Mouse (Mus musculus): Measurements from ENCODE around the gene Zfp276.

GRCm38 (mm10) chr8:123231742-123232141 is 22.3 kb upstream of the Zfp276 start:
- TF ChIP-seq E2F4 (IDR thresholded peaks at IDR 0.05; ENCODE audit: insufficient read depth) (no peak), POLR2A (IDR thresholded peaks at IDR 0.05; ENCODE audit: insufficient read length, low read depth) (no peak), SRF (IDR thresholded peaks at IDR 0.05; ENCODE audit: control insufficient read depth, insufficient read length, low read depth) (no peak), MYOG (IDR thresholded peaks at IDR 0.05; ENCODE audit: control insufficient read depth in 1 of 3, insufficient read depth in 1 of 3, insufficient read length in 2 of 3, low read depth in 2 of 3) (no peak), USF1 (IDR thresholded peaks at IDR 0.05; ENCODE audit: low read depth) (no peak), MYOD1 (IDR thresholded peaks at IDR 0.05; ENCODE audit: control insufficient read depth in 1 of 3, insufficient read length in 2 of 3, low read depth in 2 of 3) (no peak), POLR2AphosphoS2 (IDR thresholded peaks at IDR 0.05; ENCODE audit: insufficient read length, low read depth) (no peak)

Measured in myocyte (in vitro differentiated cells).